Mouse (Mus musculus) G1E (cell line): ENCODE measurements around the gene Dync2li1. TPM values are rescaled to one million over a fixed set of nuclear protein-coding genes. Genes with fewer than 3 reads are reported as not detected.

Experiments
- ATAC-seq: 2 replicates; pipeline ENCODE4 v1.8.0; 2016; ENCODE audit warnings: mild to moderate bottlenecking; ENCODE audit not compliant: insufficient number of reproducible peaks, poor library complexity, low FRiP score, severe bottlenecking; ENCODE audit errors: extremely low read depth
- DNase-seq: peaks from one replicate; pipeline ENCODE4 v3.0.0; 2012; ENCODE audit warnings: low spot score
- H3K27me3 ChIP-seq: 2 replicates; pipeline ENCODE4 v1.6.1; 2012; ENCODE audit warnings: mild to moderate bottlenecking, low read length, inconsistent platforms; ENCODE audit not compliant: insufficient read depth
- H3K36me3 ChIP-seq: replicated peaks from 2 replicates; pipeline ENCODE3; 2012; ENCODE audit warnings: mild to moderate bottlenecking, inconsistent platforms
- H3K4me1 ChIP-seq: 2 replicates; pipeline ENCODE4 v1.6.1; 2012; ENCODE audit warnings: low read depth, low read length, inconsistent platforms, mixed read lengths; ENCODE audit not compliant: insufficient read depth
- H3K4me3 ChIP-seq: 2 replicates; pipeline ENCODE4 v1.5.1; 2012; ENCODE audit warnings: low read depth, mild to moderate bottlenecking, inconsistent platforms, low read length, moderate library complexity, mixed read lengths
- H3K9me3 ChIP-seq: replicated peaks from 2 replicates; pipeline ENCODE4 v1.6.1; 2012; ENCODE audit warnings: inconsistent platforms
- CTCF ChIP-seq: IDR thresholded peaks from 2 replicates; pipeline ENCODE4 v1.5.1; 2012; ENCODE audit warnings: low read depth, low read length, inconsistent platforms, mixed read lengths
- GATA1 ChIP-seq: IDR thresholded peaks from 2 replicates; pipeline ENCODE4 v1.6.1; 2012; ENCODE audit warnings: borderline replicate concordance, low read length, inconsistent platforms, mixed read lengths
- GATA2 ChIP-seq: IDR thresholded peaks from 2 replicates; pipeline ENCODE4 v1.6.1; 2012; ENCODE audit warnings: low read depth, low read length, inconsistent platforms, borderline replicate concordance
- POLR2AphosphoS5 ChIP-seq: IDR thresholded peaks from 2 replicates; pipeline ENCODE4 v1.6.1; 2012; ENCODE audit warnings: low read depth, low read length, inconsistent platforms; ENCODE audit not compliant: insufficient replicate concordance
- TAL1 ChIP-seq: conservative IDR thresholded peaks from 2 replicates; pipeline ENCODE4 v1.6.1; 2012; ENCODE audit warnings: low read depth, low read length, inconsistent platforms, mixed read lengths
- polyA plus RNA-seq: library from polyadenylated mRNA; stranded (reverse); fragments of >175 nt; gene quantifications from 2 replicates; pipeline ENCODE4 v1.2.3, GENCODE M21; 2012
- total RNA-seq, 2 experiments: library from RNA; stranded (forward) in 1 of 2; stranded (reverse) in 1 of 2; fragments of 200-1000 nt in 1 of 2; fragments of >200 nt in 1 of 2; fragmentation: Nextera tagmentation in 1 of 2; gene quantifications; 2 replicates each; pipeline ENCODE4 v1.2.3; 2014 to 2017

The Dync2li1 gene
- total and polyA plus RNA-seq, 3 experiments: not detected

- H3K9me3 ChIP-seq: no peaks in the 10 kb centered on the region
- no peak overlapping the region for H3K4me3 ChIP-seq
- H3K27me3 ChIP-seq: no peaks in the 10 kb centered on the region
- TF ChIP-seq GATA2 (no peak), GATA1 (no peak), POLR2AphosphoS5 (no peak), CTCF (no peak), TAL1 (no peak)
- ATAC-seq (no peak), DNase-seq (no peak)
- no peaks in the 10 kb centered on the region for H3K4me1 ChIP-seq
- H3K36me3 ChIP-seq: no peaks in the 10 kb centered on the region
Measured at GRCm38 (mm10) chr17:84626857-84627305, 585 bp downstream of the Dync2li1 start.

GRCm38 (mm10) chr17:84627721-84628120, 1.4 kb downstream of the Dync2li1 start:
- DNase-seq (no peak), ATAC-seq (no peak)
- Histone ChIP-seq H3K4me1 (no peaks in the 10 kb centered on the region), H3K4me3 (no peak overlapping the region), H3K27me3 (no peaks in the 10 kb centered on the region; the same call in 1 of the 2 replicates), H3K36me3 (no peaks in the 10 kb centered on the region), H3K9me3 (no peaks in the 10 kb centered on the region)
- TF ChIP-seq GATA1 (no peak), POLR2AphosphoS5 (no peak), GATA2 (no peak), TAL1 (no peak), CTCF (no peak)

GRCm38 (mm10) chr17:84628611-84629010, 2.3 kb downstream of the Dync2li1 start:
- no peak for ATAC-seq
- TF ChIP-seq TAL1 (no peak), CTCF (no peak), POLR2AphosphoS5 (no peak), GATA2 (no peak), GATA1 (no peak)
- no peak for DNase-seq
- H3K27me3 ChIP-seq: peaks cover 2% of the 10 kb centered on the region; the same call in 1 of the 2 replicates
- H3K4me3 ChIP-seq: no peak overlapping the region
- no peaks in the 10 kb centered on the region for H3K9me3 ChIP-seq
- no peaks in the 10 kb centered on the region for H3K36me3 ChIP-seq
- no peaks in the 10 kb centered on the region for H3K4me1 ChIP-seq

DNA sequence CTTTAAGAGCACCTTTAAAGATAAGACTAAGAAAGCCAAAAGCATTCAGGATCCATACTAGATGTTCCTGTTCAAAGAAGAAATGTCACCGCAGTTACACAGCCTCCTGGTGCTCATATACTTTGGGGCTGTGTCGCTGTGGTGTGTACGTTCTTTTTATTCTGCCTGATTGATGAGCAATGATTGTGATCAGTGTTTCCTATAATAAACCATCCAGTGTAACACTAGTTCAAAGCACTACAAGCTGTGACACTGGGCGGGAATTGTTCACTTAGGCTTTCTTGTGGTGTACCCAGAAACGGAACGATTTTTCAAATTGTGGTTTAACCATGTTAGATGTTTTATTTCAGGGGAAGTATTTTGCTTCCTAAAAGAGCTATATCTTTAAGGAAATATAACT, 5.5 kb downstream of the Dync2li1 start:
- ATAC-seq (no peak), DNase-seq (no peak)
- H3K36me3 ChIP-seq: no peaks in the 10 kb centered on the region
- H3K27me3 ChIP-seq: peaks cover 2% of the 10 kb centered on the region; the same call in 1 of the 2 replicates
- no peaks in the 10 kb centered on the region for H3K9me3 ChIP-seq
- TF ChIP-seq CTCF (no peak), GATA2 (no peak), GATA1 (no peak), POLR2AphosphoS5 (no peak), TAL1 (no peak)
- H3K4me1 ChIP-seq: no peaks in the 10 kb centered on the region
- no peak overlapping the region for H3K4me3 ChIP-seq

GRCm38 (mm10) chr17:84633443-84633842, 7.1 kb downstream of the Dync2li1 start:
- TF ChIP-seq GATA2 (no peak), CTCF (no peak), GATA1 (no peak), POLR2AphosphoS5 (no peak), TAL1 (no peak)
- no peaks in the 10 kb centered on the region for H3K9me3 ChIP-seq
- no peak for DNase-seq
- peaks cover 4% of the 10 kb centered on the region; the same call in 1 of the 2 replicates for H3K27me3 ChIP-seq
- no peaks in the 10 kb centered on the region for H3K4me1 ChIP-seq
- no peak overlapping the region for H3K4me3 ChIP-seq
- no peak for ATAC-seq
- no peaks in the 10 kb centered on the region for H3K36me3 ChIP-seq

GRCm38 (mm10) chr17:84636328-84636727, 10.0 kb downstream of the Dync2li1 start:
- no peaks in the 10 kb centered on the region for H3K4me1 ChIP-seq
- H3K36me3 ChIP-seq: no peaks in the 10 kb centered on the region
- TF ChIP-seq CTCF (no peak), TAL1 (no peak), POLR2AphosphoS5 (no peak), GATA1 (no peak), GATA2 (no peak)
- no peaks in the 10 kb centered on the region for H3K9me3 ChIP-seq
- H3K27me3 ChIP-seq: peaks cover 10% of the 10 kb centered on the region; the same call in 1 of the 2 replicates
- ATAC-seq (no peak), DNase-seq (no peak)
- no peak overlapping the region for H3K4me3 ChIP-seq

DNA sequence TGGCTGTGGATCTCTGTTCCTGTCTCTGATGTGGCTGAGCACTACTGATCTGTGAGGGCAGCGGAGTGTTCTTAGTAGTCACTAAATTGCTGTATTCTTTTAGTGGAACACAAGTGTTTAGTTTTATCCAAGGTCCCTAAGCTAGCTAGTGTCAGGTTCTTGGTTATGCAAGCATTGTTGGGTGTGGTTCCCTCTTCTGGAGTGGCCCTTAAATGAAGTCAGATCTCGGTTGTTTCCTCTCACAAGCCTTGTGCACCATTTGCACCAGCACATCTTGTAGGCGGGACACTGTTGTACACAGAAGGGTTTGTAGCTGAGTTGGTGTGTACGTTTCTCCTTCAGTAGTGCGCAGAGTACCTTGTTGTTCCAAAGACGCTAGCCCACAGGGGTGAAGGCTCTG, 11.7 kb downstream of the Dync2li1 start:
- Histone ChIP-seq H3K27me3 (peaks cover 12% of the 10 kb centered on the region), H3K4me3 (no peak overlapping the region), H3K4me1 (no peaks in the 10 kb centered on the region), H3K9me3 (no peaks in the 10 kb centered on the region), H3K36me3 (no peaks in the 10 kb centered on the region)
- ATAC-seq: no peak
- TF ChIP-seq GATA2 (no peak), CTCF (no peak)
- no peak for DNase-seq
